Mouse (Mus musculus) ES-Bruce4 (cell line): ENCODE measurements around the gene Slc7a10. TPM values are rescaled to one million over a fixed set of nuclear protein-coding genes. Genes with fewer than 3 reads are reported as not detected.

Experiments used
- H3K27ac ChIP-seq: 2 replicates; pipeline ENCODE4 v1.5.1; 2012; ENCODE audit warnings: low read length, inconsistent platforms; ENCODE audit not compliant: insufficient read depth
- H3K27me3 ChIP-seq: 2 replicates; pipeline ENCODE4 v1.6.1; 2012; ENCODE audit warnings: mild to moderate bottlenecking, low read length, inconsistent platforms; ENCODE audit not compliant: control insufficient read depth, poor library complexity, insufficient read depth, severe bottlenecking
- H3K36me3 ChIP-seq: 2 replicates; pipeline ENCODE4 v1.6.1; 2012; ENCODE audit warnings: inconsistent platforms, mild to moderate bottlenecking, low read length, moderate library complexity; ENCODE audit not compliant: control insufficient read depth, poor library complexity, insufficient read depth, severe bottlenecking
- H3K4me1 ChIP-seq: one replicate; pipeline ENCODE4 v1.8.1; 2011; ENCODE audit warnings: low read length; ENCODE audit not compliant: control insufficient read depth, insufficient read depth
- H3K4me3 ChIP-seq: 2 replicates; pipeline ENCODE4 v1.5.1; 2011; ENCODE audit warnings: low read depth, mild to moderate bottlenecking, low read length
- H3K9ac ChIP-seq: 2 replicates; pipeline ENCODE4 v1.6.1; 2012; ENCODE audit warnings: low read depth, mild to moderate bottlenecking, inconsistent platforms; ENCODE audit not compliant: poor library complexity, severe bottlenecking
- H3K9me3 ChIP-seq: replicated peaks from 2 replicates; pipeline ENCODE4 v1.6.1; 2012; ENCODE audit warnings: mild to moderate bottlenecking, low read length, inconsistent platforms; ENCODE audit not compliant: control insufficient read depth, poor library complexity, insufficient read depth, severe bottlenecking
- CTCF ChIP-seq: IDR thresholded peaks from one replicate; pipeline ENCODE4 v1.8.1; 2011; ENCODE audit warnings: low read depth, low read length
- EP300 ChIP-seq: IDR thresholded peaks from 2 replicates; pipeline ENCODE4 v1.6.1; 2011; ENCODE audit warnings: low read depth, low read length; ENCODE audit not compliant: insufficient read depth
- POLR2A ChIP-seq: IDR thresholded peaks from one replicate; pipeline ENCODE4 v1.8.1; 2011; ENCODE audit warnings: low read length; ENCODE audit not compliant: insufficient read depth
- polyA plus RNA-seq: library from polyadenylated mRNA; stranded (reverse); fragments of >200 nt; gene quantifications from 2 replicates; pipeline ENCODE4 v1.2.4, GENCODE M21; 2011; ENCODE audit warnings: low read depth; ENCODE audit not compliant: missing spikeins, insufficient read depth, insufficient read length

Slc7a10 gene
- polyA plus RNA-seq, 1 experiment: not detected

DNA sequence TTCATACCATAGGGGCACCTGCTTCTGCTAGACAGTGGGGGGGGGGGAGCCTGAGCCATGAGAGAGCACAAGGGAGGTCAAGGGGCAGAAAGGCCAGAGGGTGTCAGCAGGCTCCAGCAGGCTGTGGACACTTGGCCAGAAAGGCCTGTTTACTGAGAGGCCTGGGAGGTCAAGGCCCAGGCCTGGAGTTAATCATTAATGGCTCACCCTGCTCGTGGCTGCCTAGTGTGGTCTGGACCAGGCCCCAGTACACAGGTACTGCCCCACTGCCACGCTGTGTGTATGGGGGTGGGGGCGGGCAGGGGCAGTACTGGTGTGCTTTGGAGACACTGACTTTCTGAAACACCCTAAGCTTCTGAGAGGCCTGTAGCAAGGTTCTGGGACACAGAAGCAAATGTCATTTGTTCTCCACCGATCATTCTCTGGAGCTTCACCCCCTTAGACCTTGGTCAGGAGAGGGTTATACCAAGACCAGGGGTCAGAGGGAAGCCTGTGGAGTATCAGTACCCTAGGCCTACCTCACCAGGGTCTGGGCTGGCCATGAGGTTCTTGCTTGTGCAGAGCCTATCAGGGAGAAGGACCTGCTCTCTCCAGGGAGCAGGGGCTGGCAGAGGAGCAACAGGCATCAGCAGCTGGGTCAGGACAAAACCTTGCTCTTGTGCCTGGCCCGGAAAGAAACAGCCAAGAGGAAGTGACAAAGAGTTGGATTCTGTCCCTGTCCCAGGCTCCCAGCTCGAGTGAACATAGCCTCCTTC lies 42.1 kb upstream of the Slc7a10 start:
- no peaks in the 10 kb centered on the region for H3K9me3 ChIP-seq
- no peak overlapping the region for H3K4me3 ChIP-seq
- no peak overlapping the region for H3K9ac ChIP-seq
- no peaks in the 10 kb centered on the region for H3K36me3 ChIP-seq
- no peak overlapping the region for H3K27ac ChIP-seq
- TF ChIP-seq EP300 (no peak), CTCF (no peak), POLR2A (no peak)
- H3K4me1 ChIP-seq: peaks cover 3% of the 10 kb centered on the region
- H3K27me3 ChIP-seq: no peaks in the 10 kb centered on the region

DNA sequence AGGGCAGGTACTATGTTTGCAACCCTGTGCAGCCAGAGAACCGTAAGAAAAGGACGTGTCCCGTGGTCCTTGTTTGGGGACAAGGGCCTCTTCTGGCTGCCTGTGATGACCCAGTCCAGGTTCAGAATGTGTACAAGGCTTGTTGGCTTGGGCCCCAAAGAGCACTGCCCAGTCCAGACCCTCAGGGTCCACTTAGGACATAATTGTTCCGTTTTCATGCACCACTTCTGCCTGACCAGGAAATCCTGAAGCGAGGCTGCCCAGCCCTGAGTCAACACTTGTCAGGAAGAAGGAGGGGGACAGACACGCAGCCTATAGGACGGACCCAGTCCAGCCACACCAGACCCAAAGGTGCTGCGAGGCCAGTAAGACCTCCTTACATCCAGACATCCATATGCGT lies 41.1 kb upstream of the Slc7a10 start:
- H3K9ac ChIP-seq: no peak overlapping the region
- no peak overlapping the region for H3K4me3 ChIP-seq
- TF ChIP-seq CTCF: no peak
- no peak for TF ChIP-seq POLR2A
- no peak for TF ChIP-seq EP300
- H3K27ac ChIP-seq: no peak overlapping the region
- peaks cover 3% of the 10 kb centered on the region for H3K4me1 ChIP-seq
- H3K9me3 ChIP-seq: no peaks in the 10 kb centered on the region
- no peaks in the 10 kb centered on the region for H3K27me3 ChIP-seq
- H3K36me3 ChIP-seq: no peaks in the 10 kb centered on the region

DNA sequence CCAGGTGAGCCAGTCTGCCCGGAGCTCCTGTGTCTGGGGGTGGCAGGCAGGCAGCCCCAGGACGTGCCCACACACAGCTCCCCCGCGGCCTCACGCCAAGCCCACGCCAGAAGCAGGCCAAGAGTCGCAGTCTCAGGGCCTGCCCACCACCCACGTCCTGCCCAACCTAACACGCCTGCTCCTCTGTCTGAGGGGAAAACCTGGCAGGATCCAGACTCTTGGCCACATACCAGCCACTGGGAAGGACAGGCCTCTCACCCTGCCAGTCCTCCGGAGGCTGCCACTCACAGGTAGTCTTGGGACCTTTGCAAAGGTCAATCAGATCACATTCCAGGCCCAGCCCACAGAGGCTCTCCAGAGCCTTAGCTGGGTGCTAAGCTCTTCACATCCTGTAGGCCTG lies 39.9 kb upstream of the Slc7a10 start:
- TF ChIP-seq EP300: no peak
- TF ChIP-seq CTCF: no peak
- no peak for TF ChIP-seq POLR2A
- H3K9ac ChIP-seq: no peak overlapping the region
- H3K4me3 ChIP-seq: no peak overlapping the region
- H3K36me3 ChIP-seq: no peaks in the 10 kb centered on the region
- no peak overlapping the region for H3K27ac ChIP-seq
- H3K27me3 ChIP-seq: no peaks in the 10 kb centered on the region
- H3K9me3 ChIP-seq: no peaks in the 10 kb centered on the region
- H3K4me1 ChIP-seq: peaks cover 3% of the 10 kb centered on the region

DNA sequence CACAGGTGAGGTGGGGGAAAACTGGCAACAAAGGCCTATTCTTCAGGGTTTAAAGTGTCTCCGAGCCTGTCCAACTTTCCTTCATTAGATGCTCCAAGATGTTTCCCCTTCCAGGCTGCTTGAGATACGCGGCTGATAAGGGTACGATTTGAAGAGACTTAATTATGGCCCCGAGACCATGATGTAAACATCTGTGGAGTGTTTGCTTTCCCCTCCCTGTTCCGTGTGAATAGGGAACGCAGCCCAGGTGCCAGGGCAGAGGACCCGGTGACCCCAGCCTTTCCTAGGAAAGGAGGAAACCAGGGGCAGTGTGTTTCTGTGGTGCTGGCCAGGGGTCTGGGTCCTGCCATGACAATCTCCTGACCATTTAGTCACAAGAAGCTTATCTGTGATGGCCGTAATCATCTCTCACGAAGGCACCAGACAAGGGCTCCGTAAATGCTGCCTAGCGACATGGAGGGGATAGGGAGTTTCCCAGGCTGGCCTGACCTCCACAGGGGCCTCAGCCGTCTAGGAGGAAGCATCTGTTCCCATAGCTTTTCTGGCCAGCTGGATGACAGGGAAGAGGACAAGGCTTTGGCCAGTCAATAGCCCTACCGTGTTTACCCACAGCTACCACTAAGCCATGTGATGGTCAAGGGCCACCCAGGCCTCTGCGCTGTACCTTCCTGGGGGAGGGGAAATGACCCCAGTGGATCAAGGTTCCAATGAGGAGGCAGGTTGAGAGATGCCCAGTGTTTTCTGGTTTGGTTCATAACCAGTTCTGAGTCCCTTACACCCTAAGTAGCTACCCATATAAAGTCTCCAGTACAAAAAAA lies 36.4 kb upstream of the Slc7a10 start:
- peaks cover 1% of the 10 kb centered on the region for H3K4me1 ChIP-seq
- H3K36me3 ChIP-seq: no peaks in the 10 kb centered on the region
- no peak overlapping the region for H3K4me3 ChIP-seq
- no peaks in the 10 kb centered on the region for H3K27me3 ChIP-seq
- no peak overlapping the region for H3K9ac ChIP-seq
- TF ChIP-seq CTCF: no peak
- TF ChIP-seq EP300: no peak
- TF ChIP-seq POLR2A: no peak
- H3K27ac ChIP-seq: no peak overlapping the region
- no peaks in the 10 kb centered on the region for H3K9me3 ChIP-seq

DNA sequence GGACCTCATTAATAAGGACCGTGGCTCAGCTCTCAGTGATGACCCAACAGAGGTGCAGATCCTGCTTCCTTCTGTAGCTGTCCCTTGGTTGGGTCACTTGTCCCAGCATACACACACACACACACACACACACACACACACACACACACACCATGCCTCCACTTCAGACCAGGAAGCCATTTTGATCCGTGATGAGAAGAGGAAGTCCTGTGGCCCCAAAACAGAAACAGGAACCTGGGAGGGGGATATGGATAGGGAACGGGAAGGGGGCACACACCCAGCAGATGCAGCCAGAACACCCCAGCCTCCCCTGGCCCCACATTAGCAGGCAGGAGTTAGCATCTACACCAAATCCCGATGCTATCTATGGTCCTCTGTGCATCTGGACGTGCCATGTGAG lies 35.3 kb upstream of the Slc7a10 start:
- Histone ChIP-seq H3K27me3 (no peaks in the 10 kb centered on the region), H3K9me3 (no peaks in the 10 kb centered on the region), H3K27ac (no peak overlapping the region), H3K4me3 (no peak overlapping the region), H3K36me3 (no peaks in the 10 kb centered on the region), H3K9ac (no peak overlapping the region), H3K4me1 (peaks cover 1% of the 10 kb centered on the region)
- no peak for TF ChIP-seq EP300
- TF ChIP-seq POLR2A: no peak
- no peak for TF ChIP-seq CTCF

DNA sequence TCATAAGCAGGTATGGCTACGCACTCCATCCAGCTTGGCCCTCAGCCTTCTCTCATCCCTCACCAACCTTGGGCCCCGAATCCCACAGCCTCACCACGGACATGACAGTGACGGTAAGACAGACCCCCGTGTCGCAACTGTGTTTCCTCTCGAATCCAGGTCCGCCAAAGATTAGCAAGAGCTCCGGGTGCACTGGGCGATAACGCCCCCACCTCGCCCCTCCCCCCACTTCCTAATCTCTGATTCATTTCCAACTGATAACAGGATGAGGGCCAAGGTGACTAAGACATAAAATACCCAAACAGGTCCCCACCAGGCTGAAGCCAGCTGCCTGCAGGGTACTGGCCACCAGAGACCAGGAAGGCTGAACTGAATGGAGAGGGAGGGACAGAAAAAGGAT lies 31.7 kb upstream of the Slc7a10 start:
- Histone ChIP-seq H3K9ac (no peak overlapping the region), H3K4me1 (no peaks in the 10 kb centered on the region), H3K27ac (no peak overlapping the region), H3K4me3 (no peak overlapping the region), H3K36me3 (no peaks in the 10 kb centered on the region), H3K9me3 (no peaks in the 10 kb centered on the region), H3K27me3 (no peaks in the 10 kb centered on the region)
- TF ChIP-seq EP300: no peak
